Mouse (Mus musculus) ES-E14 (cell line): ENCODE data around the gene Pde7b. TPM values are rescaled to one million over a fixed set of nuclear protein-coding genes. Genes with fewer than 3 reads are reported as not detected.

Experiments used
- DNase-seq: peaks from one replicate; pipeline ENCODE4 v3.0.0-alpha.2; 2013; ENCODE audit warnings: low read depth, low spot score
- H3K27ac ChIP-seq: 2 replicates; pipeline ENCODE4 v1.5.1; 2012; ENCODE audit warnings: low read depth, mild to moderate bottlenecking, low read length, moderate library complexity, mixed read lengths; ENCODE audit not compliant: poor library complexity, insufficient read depth, severe bottlenecking
- H3K36me3 ChIP-seq: 2 replicates; pipeline ENCODE4 v1.6.1; 2012; ENCODE audit warnings: mild to moderate bottlenecking, low read length, moderate library complexity, mixed read lengths; ENCODE audit not compliant: control insufficient read depth, poor library complexity, insufficient read depth, severe bottlenecking
- H3K4me1 ChIP-seq, 2 experiments: fragments of 150-350 bp in 1 of 2; sonication (generic) in 1 of 2; 2 replicates each; pipeline ENCODE4 v1.6.1; 2012; ENCODE audit warnings: low read length in 2 of 2, mild to moderate bottlenecking in 1 of 2, mixed read lengths in 1 of 2; ENCODE audit not compliant: control insufficient read depth in 2 of 2, insufficient read depth in 2 of 2, poor library complexity in 1 of 2
- H3K4me3 ChIP-seq, 2 experiments: fragments of 150-350 bp in 1 of 2; sonication (generic) in 1 of 2; 2 replicates each; pipeline ENCODE4 v1.5.1; 2012; ENCODE audit warnings: low read length in 2 of 2, low read depth in 1 of 2, mild to moderate bottlenecking in 1 of 2, mixed read lengths in 1 of 2; ENCODE audit not compliant: insufficient read depth in 1 of 2, poor library complexity in 1 of 2, severe bottlenecking in 1 of 2
- H3K9ac ChIP-seq: 2 replicates; pipeline ENCODE4 v1.6.1; 2012; ENCODE audit warnings: low read depth, mild to moderate bottlenecking, low read length, mixed read lengths; ENCODE audit not compliant: poor library complexity, insufficient read depth, severe bottlenecking
- H3K9me3 ChIP-seq: fragments of 150-350 bp; sonication (generic); 2 replicates; pipeline ENCODE4 v1.6.1; 2012; ENCODE audit warnings: low read depth, mild to moderate bottlenecking, low read length; ENCODE audit not compliant: control insufficient read depth, insufficient read depth
- CHD2 ChIP-seq: IDR thresholded peaks from 2 replicates; pipeline ENCODE4 v1.6.1; 2014; ENCODE audit warnings: mild to moderate bottlenecking, low read depth, low read length, inconsistent platforms
- HCFC1 ChIP-seq: IDR thresholded peaks from 2 replicates; pipeline ENCODE4 v1.6.1; 2012; ENCODE audit warnings: low read length, inconsistent platforms, borderline replicate concordance; ENCODE audit not compliant: insufficient read depth
- MAFK ChIP-seq: IDR thresholded peaks from 2 replicates; pipeline ENCODE4 v1.6.1; 2014; ENCODE audit warnings: mild to moderate bottlenecking, low read depth, low read length, inconsistent platforms; ENCODE audit not compliant: insufficient read depth
- ZC3H11A ChIP-seq: IDR thresholded peaks from 2 replicates; pipeline ENCODE4 v1.6.1; 2012; ENCODE audit warnings: low read depth, mild to moderate bottlenecking, inconsistent platforms, low read length, borderline replicate concordance
- ZNF384 ChIP-seq: IDR thresholded peaks from 2 replicates; pipeline ENCODE4 v1.6.1; 2012; ENCODE audit warnings: low read depth, low read length, inconsistent platforms
- in situ Hi-C, 2 experiments: fragments of 600-800 bp; cut with MboI; formaldehyde crosslinking; loops; one replicate each; pipeline ENCODE4 v1.15.1; 2025; ENCODE audit warnings: low sequenced_read_pairs in 2 of 2, inconsistent platforms in 1 of 2; ENCODE audit not compliant: unreplicated experiment in 2 of 2
- total RNA-seq: library from RNA; depleted of rRNA; stranded (reverse); fragments of 300-350 nt; gene quantifications from 2 replicates; pipeline ENCODE4 v1.2.3, GENCODE M21; 2012

Pde7b gene
- total RNA-seq, 1 experiment: 0.13 TPM

GRCm38 (mm10) chr10:20723962-20724361 is 916 bp downstream of the Pde7b start:
- H3K9me3 ChIP-seq: no peaks in the 10 kb centered on the region
- no peaks in the 10 kb centered on the region for H3K4me1 ChIP-seq
- H3K9ac ChIP-seq: no peak overlapping the region
- TF ChIP-seq HCFC1 (no peak), ZC3H11A (no peak), MAFK (no peak), ZNF384 (no peak), CHD2 (no peak)
- H3K36me3 ChIP-seq: no peaks in the 10 kb centered on the region
- H3K27ac ChIP-seq: no peak overlapping the region
- in situ Hi-C loops: no loop called here
- no peak for DNase-seq
- H3K4me3 ChIP-seq: no peak overlapping the region

GRCm38 (mm10) chr10:20723521-20723915 is 1.4 kb downstream of the Pde7b start:
- H3K4me3 ChIP-seq: no peak overlapping the region
- in situ Hi-C loops: no loop called here

DNA sequence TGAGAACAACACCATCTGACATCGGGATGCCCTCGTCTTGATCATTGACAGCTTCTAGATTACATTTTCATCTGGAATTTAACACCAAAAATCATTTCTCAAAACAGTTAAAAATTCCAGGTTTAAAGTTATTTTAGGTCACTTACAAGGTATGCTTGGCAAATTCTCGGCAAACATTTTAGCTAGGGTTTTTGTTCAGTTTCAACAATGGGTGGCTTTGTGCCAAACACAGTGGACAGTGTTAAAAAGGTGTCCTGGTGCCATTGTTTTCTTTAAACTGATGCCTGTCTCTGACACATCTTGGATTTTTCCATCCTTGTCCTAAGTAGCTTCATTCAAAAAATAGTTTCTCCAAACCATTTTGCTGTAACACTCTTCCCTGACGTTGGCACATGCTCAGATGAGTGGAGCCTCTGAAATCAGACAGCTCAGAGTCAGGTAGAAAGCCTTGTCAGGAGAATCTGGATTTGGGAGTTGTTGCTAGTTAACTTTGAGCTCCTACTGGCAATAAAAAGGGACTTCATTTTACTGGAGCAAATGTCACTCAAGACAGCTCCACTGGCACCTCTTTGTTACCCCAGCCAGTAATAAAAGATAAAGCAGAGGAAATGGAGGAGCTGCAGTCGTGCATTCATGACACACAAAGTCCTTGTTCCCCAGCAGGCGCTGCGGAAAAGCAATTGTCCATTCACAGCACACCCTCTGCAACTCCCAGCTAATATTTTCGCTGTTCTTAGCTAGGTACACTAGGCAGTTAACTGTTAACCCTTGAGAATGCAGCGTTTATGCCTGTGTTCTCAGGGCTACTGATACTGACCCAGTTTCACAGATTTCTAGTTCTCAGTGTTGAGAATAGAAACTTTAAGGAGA is 2.0 kb downstream of the Pde7b start:
- H3K4me3 ChIP-seq: no peak overlapping the region
- no peak overlapping the region for H3K27ac ChIP-seq
- in situ Hi-C loops: no loop called here
- no peaks in the 10 kb centered on the region for H3K4me1 ChIP-seq
- DNase-seq: no peak
- no peak for TF ChIP-seq HCFC1
- TF ChIP-seq CHD2: no peak
- no peak for TF ChIP-seq ZC3H11A
- TF ChIP-seq ZNF384: no peak
- TF ChIP-seq MAFK: no peak
- no peaks in the 10 kb centered on the region for H3K9me3 ChIP-seq
- no peaks in the 10 kb centered on the region for H3K36me3 ChIP-seq
- H3K9ac ChIP-seq: no peak overlapping the region

More at GRCm38 (mm10) chr10:20723521-20723915, 1.4 kb downstream of the Pde7b start:
- Histone ChIP-seq H3K9ac (no peak overlapping the region), H3K9me3 (no peaks in the 10 kb centered on the region), H3K27ac (no peak overlapping the region), H3K4me1 (no peaks in the 10 kb centered on the region), H3K36me3 (no peaks in the 10 kb centered on the region)
- TF ChIP-seq CHD2: no peak
- TF ChIP-seq HCFC1: no peak
- TF ChIP-seq MAFK: no peak
- no peak for TF ChIP-seq ZNF384
- TF ChIP-seq ZC3H11A: no peak
- DNase-seq: no peak

DNA sequence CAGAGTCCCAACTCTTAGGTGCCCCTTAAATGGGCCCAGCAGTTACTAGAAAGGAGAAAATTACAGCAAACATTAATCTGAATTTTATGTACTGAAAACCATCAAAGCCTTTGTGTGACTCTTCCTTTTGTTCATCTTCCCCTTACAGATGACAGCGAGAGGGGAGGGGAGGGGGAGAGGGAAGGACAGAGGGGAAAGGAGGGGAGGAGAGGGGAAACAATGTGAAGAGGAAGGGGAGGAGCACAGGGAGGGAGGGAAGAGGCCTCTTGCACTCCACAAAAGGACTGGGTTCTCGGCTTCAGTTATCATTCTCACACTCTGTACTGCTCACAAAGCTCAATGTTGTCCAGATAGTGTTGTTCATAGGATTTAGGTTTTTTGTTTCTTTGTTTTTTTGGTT is 5.7 kb downstream of the Pde7b start:
- Histone ChIP-seq H3K27ac (no peak overlapping the region), H3K36me3 (no peaks in the 10 kb centered on the region), H3K4me1 (no peaks in the 10 kb centered on the region), H3K9me3 (no peaks in the 10 kb centered on the region), H3K9ac (no peak overlapping the region), H3K4me3 (no peak overlapping the region)
- no peak for TF ChIP-seq MAFK
- no peak for TF ChIP-seq ZNF384
- TF ChIP-seq HCFC1: no peak
- TF ChIP-seq ZC3H11A: no peak
- TF ChIP-seq CHD2: no peak
- in situ Hi-C loops: no loop called here
- no peak for DNase-seq
